Mouse (Mus musculus) ovary, postnatal 10 days (tissue): ENCODE results near the gene G6pc3.

ENCODE experiments used
- DNase-seq: peaks from one replicate; pipeline ENCODE4 v3.0.0; 2022; ENCODE audit warnings: low spot score

G6pc3 gene

GRCm38 (mm10) chr11:102218783-102219182, 29.4 kb downstream of the G6pc3 start:
- peak; percentile 89 for DNase-seq

- DNase-seq = no peak
Measured at GRCm38 (mm10) chr11:102219247-102219993, 30.0 kb downstream of the G6pc3 start.

DNA sequence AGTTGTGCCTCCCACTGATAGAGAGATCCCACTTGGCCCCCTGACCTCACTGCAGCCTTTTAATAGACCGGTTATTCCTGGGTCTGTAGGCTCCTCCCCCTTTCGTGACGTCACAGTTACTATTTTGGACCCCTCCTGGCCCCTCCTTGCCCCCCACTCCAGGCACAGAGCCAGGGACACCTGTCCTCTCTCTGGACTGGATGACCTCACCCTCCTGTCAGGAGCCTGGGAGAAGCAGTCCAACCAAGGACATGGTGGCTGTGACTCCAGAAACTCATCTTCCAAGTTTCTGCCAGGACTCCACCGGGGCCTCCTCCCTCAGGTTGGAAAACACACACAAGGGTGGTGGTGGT, 30.6 kb downstream of the G6pc3 start:
- no peak for DNase-seq

DNA sequence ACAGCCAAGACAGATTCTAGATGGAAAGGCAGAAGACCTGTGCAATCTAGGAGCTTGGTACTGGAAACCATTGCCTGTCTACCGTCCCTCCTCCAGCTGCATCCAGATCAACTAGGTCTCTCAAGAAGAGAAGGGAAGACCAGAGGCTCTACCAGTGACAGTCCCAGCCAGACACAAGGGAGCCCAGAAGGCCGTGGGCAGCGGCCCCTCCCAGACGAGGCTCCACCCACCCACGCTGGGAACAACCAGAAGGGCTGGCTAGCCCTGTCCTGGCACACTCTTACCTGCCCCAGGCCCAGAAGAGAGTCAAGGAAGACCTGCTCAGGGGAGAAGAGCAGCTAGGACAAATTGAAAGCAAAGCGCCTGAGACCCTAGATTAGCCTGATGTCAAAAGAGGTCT, 31.0 kb downstream of the G6pc3 start:
- no peak for DNase-seq

DNA sequence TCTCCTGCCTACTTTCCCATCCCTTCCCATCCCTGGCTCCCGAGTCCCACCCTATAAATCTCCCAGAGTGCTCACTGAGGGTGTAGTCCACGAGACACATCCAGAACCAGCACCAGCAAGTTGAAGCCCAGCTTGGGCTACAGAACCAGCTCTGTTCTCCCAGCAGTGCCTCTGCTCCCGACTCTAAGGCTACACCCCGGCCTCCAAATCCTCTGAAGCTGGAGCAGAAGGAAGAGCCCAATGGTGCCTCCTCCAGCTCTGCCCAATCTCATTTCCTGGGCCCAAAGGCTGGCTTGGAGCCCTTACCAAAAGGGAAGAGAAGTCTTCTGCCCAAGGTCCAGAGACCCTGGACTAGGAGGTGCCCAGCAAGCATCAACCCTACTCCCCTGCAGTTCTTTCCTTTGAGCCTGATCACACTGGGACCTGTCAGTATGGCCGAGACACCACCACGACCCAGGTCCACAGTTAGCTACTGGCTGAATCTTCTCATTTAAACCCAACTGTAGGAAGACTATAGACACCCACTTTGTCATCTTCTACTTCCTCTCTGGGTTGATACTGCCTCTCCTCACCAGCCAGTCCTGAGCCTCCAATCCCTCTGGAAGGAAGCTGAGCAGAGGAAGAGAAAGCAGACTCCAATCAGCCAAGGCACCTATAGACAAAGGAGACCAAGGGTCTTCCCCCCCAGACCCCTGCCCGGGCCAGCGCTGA, 32.0 kb downstream of the G6pc3 start:
- DNase-seq = no peak

- no peak for DNase-seq
Measured at GRCm38 (mm10) chr11:102221954-102222351, 32.5 kb downstream of the G6pc3 start.

GRCm38 (mm10) chr11:102223166-102223565, 33.7 kb downstream of the G6pc3 start:
- DNase-seq = no peak

GRCm38 (mm10) chr11:102224686-102225085, 35.3 kb downstream of the G6pc3 start:
- no peak for DNase-seq

- no peak for DNase-seq
Measured at GRCm38 (mm10) chr11:102225221-102225620, 35.8 kb downstream of the G6pc3 start.

GRCm38 (mm10) chr11:102226067-102226978, 36.9 kb downstream of the G6pc3 start:
- no peak for DNase-seq

- no peak for DNase-seq
Measured at GRCm38 (mm10) chr11:102227270-102228190, 38.1 kb downstream of the G6pc3 start.

DNA sequence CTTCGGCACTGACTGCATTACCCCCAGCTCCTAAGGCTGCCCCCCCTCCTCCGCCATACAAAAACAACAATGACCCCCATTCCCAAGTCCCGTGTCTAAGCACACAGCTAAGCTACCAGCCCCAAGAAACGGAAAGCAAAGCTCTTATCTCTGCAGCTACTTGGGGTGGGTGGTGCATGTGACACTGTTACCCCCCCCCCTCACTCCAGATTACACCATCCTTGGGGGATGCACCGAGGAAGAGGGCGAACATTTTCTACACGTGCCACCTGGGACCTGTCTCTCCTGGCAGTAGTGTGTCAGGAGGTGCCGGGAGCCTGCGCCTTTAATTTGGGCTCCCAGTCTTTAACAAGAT, 38.7 kb downstream of the G6pc3 start:
- no peak for DNase-seq

GRCm38 (mm10) chr11:102228646-102229268, 39.3 kb downstream of the G6pc3 start:
- DNase-seq = no peak

DNA sequence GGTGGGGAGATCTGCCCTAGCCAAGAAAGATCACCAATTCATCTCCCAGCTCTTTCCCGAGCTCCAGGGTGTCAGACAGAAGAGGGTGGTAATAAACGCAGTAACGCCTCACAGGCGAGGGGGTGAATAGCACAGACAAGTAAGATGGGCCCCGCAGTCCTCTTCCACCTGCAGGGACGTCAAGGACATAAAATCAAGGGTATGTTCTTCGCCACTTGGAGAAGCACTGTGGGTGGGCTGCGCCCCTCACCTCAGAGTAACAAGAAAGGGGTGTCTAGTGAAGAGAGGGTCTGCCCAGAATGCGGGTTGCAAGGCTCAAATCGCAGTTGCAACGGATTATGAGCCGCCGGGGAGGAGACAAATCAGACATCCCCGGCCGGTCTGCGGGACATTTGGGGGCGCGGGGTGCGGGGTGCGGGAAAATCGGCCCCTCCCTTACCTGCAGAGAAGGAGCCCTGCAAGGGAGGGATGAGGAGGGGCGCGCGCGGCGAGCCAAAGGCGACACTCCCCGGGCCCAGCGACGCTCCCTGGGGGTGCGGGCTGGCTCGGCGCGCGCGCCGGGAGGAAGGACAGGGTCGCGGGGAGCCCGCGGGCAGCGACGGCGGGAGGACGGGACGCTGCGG, 40.0 kb downstream of the G6pc3 start:
- DNase-seq = no peak

DNA sequence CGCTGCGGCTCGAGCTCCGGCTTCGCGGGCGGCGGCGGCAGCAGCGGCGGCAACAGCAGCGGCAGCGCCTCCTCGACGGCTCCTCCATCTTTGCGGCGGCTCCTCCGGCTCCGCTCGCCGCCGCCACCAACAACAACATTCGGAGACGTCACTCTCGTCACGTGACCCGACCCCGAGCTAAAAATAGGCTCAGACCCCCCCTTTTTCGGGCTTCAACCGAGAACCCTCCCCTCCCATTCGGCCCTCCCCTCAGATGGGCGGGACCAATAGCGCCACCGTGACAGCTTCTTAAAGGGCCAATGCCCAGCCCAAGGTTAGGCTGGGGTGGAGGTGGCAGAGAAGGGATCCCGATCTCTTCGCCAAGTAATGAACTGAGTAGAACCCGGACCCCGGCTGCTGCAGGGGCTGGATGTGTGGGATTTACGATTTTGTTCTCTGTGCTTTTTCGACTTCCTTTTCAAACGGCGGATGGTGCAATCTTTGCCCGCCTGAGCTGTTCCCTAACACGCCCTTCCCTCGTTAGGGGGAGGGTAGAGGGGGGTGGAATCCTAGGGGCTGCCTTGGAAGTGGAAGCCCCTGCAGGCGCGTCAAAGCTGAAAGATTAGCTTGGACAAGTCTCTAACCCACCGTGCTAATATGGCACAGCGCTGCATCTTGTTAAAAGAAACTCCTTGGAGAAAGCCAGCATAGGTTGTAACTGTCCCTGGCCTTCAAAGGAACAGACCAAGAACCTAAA, 40.8 kb downstream of the G6pc3 start, which contains the start of gene Hdac5:
Gene Hdac5 (minus strand): TSS at position 161 of the 736 bp plus-strand sequence.
- DNase-seq = peak; percentile 89

DNA sequence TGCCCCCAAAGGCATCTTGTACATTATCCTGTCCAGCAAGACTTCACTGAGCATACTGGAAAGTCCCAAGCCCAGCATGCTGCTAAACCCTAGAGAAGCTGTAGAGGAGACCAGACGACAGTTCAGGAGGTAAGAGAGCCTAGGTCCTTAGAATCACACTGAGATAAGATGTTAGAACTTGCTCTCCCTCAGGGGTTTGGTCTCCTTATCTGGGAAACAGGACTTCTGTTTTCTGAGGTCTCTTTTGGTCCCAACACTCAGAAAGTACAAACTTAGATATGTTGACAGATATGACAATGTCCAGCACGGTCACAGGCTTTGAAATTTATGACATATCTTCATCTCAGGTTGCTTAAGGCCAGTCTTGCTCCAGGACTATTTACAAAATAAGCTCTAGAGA, 46.6 kb downstream of the G6pc3 start:
- DNase-seq = no peak

GRCm38 (mm10) chr11:102240636-102241035, 51.2 kb downstream of the G6pc3 start:
- no peak for DNase-seq

DNA sequence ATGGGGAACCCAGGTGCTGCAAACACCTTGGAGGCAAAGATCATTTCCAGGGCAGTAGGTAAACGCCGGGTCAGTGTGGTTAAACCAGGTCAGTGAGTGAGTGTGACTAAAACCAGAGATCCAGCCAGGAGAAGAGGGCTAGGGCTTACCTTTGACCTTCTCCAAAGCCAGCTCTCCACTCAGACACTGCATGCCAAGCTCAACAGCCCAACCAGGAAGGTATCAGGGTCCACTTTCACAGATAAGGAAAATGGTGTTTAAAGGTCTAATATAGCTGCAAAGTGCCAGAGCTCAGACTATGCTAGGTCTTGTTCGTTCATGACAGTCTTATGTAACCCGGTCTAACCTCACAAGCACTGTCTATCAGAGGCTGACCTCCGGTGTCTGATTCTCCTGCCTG, 51.8 kb downstream of the G6pc3 start:
- no peak for DNase-seq

DNA sequence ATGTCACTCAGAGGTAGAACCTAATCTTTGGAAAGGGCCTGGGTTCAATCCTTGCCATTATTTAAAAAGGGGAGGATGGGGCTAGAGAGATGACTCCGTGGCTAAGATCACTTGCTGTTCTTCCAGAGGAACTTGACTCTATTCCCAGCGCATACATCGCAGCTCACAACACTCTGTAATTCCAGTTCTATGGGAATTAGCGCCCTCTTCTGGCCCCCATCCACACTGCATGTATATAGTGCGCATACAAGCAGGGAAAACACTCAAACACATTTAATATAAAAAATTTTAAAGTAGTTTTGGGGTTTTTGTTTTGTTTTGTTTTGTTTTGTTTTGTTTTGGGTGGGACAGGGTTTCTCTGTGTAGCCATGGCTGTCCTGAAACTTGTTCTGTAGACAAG, 52.5 kb downstream of the G6pc3 start:
- DNase-seq = no peak
